Mouse (Mus musculus) lung, postnatal 14 days (tissue): ENCODE data around the gene Ptch2.

Experiments used
- DNase-seq: peaks from one replicate; pipeline ENCODE4 v3.0.0; 2021

Ptch2 gene

GRCm38 (mm10) chr4:117095551-117096452 is at the start of gene Ptch2:
TSS of gene Ptch2 (plus strand) at chr4:117096075.
- DNase-seq = peak; percentile 72

- DNase-seq = peak; percentile 18
Measured at GRCm38 (mm10) chr4:117048836-117049235, 47.0 kb upstream of the Ptch2 start.

- no peak for DNase-seq
Measured at GRCm38 (mm10) chr4:117049485-117049884, 46.4 kb upstream of the Ptch2 start.

- DNase-seq = no peak
Measured at GRCm38 (mm10) chr4:117052626-117053025, 43.2 kb upstream of the Ptch2 start.

GRCm38 (mm10) chr4:117053956-117054355 is 41.9 kb upstream of the Ptch2 start:
- no peak for DNase-seq

GRCm38 (mm10) chr4:117056102-117056501 is 39.8 kb upstream of the Ptch2 start:
- no peak for DNase-seq

GRCm38 (mm10) chr4:117056514-117056913 is 39.4 kb upstream of the Ptch2 start:
- DNase-seq = no peak

- no peak for DNase-seq
Measured at GRCm38 (mm10) chr4:117058512-117058911, 37.4 kb upstream of the Ptch2 start.

GRCm38 (mm10) chr4:117062700-117063390 is 33.0 kb upstream of the Ptch2 start:
- DNase-seq = no peak

GRCm38 (mm10) chr4:117068035-117068434 is 27.8 kb upstream of the Ptch2 start:
- no peak for DNase-seq

- no peak for DNase-seq
Measured at GRCm38 (mm10) chr4:117069647-117070046, 26.2 kb upstream of the Ptch2 start.

- DNase-seq = no peak
Measured at GRCm38 (mm10) chr4:117070624-117071023, 25.3 kb upstream of the Ptch2 start.

- DNase-seq = no peak
Measured at GRCm38 (mm10) chr4:117071183-117071582, 24.7 kb upstream of the Ptch2 start.

- no peak for DNase-seq
Measured at GRCm38 (mm10) chr4:117087948-117088640, 7.8 kb upstream of the Ptch2 start.

- DNase-seq = no peak
Measured at GRCm38 (mm10) chr4:117090586-117090985, 5.3 kb upstream of the Ptch2 start.

- DNase-seq = no peak
Measured at GRCm38 (mm10) chr4:117094626-117095361, 1.1 kb upstream of the Ptch2 start.

GRCm38 (mm10) chr4:117096666-117097065 is 791 bp downstream of the Ptch2 start:
- no peak for DNase-seq

GRCm38 (mm10) chr4:117097969-117098763 is 2.3 kb downstream of the Ptch2 start:
- DNase-seq = no peak

- no peak for DNase-seq
Measured at GRCm38 (mm10) chr4:117098764-117099036, 2.8 kb downstream of the Ptch2 start.

GRCm38 (mm10) chr4:117100036-117100435 is 4.2 kb downstream of the Ptch2 start:
- no peak for DNase-seq

- peak; percentile 46 for DNase-seq
Measured at GRCm38 (mm10) chr4:117101218-117101617, 5.3 kb downstream of the Ptch2 start.

GRCm38 (mm10) chr4:117104672-117105071 is 8.8 kb downstream of the Ptch2 start:
- DNase-seq = no peak
